Mouse (Mus musculus) kidney, adult 8-10 months (tissue): ENCODE measurements around the gene 4921536K21Rik.

ENCODE experiments used
- DNase-seq, 2 experiments: peaks; one replicate each; pipeline ENCODE4 v3.0.0; 2022

4921536K21Rik gene

DNA sequence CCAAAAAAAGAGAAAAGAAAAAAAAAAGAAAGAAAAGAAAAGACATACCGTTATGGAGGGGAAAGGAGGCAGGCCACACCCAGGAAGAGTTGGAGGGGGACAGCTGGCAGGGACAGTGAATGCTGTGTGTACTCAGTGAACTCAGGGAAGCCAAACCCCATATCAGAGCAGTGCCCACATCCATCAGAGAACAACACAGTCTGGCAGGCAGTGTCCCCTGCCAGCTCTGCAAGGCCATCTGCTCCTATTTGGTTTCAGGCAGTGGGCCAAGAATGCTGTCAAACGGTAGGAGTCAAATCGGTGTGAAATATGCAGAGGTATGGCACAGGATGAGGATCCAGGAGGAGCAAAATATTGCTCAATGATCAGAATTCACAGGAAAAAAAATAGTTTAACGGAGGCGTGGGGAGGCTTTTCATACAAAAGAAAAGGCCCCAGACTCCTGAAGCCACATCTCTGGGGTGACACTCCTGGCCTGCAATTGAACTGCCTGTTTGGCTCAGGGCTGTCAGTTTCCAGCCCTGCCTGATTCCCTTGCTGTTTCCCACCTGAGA is 41.3 kb downstream of the 4921536K21Rik start:
- no peak for DNase-seq

GRCm38 (mm10) chr11:3853031-3853430 is 41.9 kb downstream of the 4921536K21Rik start:
- DNase-seq, result no peak

GRCm38 (mm10) chr11:3851872-3852271 is 43.0 kb downstream of the 4921536K21Rik start:
- DNase-seq, result no peak

GRCm38 (mm10) chr11:3850746-3851277 is 44.1 kb downstream of the 4921536K21Rik start:
- no peak for DNase-seq

- DNase-seq, result no peak
Observed at GRCm38 (mm10) chr11:3850315-3850614, 44.6 kb downstream of the 4921536K21Rik start.

- no peak for DNase-seq
Observed at GRCm38 (mm10) chr11:3849469-3850314, 45.2 kb downstream of the 4921536K21Rik start.

DNA sequence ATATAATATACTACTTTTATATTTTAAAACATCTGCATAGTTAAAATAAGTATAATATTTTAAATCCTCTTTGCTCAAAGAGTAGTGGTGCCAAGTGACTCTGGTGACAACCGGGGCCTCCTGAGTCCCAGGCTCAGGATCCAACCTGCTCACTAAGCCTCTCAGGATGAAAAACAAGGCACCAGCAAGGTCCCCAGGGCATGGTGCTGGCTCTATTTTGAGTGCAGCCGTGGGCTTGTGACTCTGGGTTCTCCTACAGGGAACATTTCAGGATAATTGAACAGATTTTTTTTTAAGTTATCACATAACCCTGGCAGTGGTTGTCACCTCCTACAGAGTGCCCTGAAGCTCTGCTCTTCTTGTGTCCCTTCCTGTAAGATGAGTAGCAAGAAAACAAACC is 48.5 kb downstream of the 4921536K21Rik start:
- no peak for DNase-seq

GRCm38 (mm10) chr11:3843943-3844734 is 50.8 kb downstream of the 4921536K21Rik start:
- DNase-seq, result no peak
